Mouse (Mus musculus) frontal cortex, postnatal 10 days (tissue): ENCODE measurements around the gene H2-Aa.
"Not testable (repeated sequence)": the region's sequence is repeated elsewhere in the genome, so short reads cannot be mapped to it uniquely, and the experiment has no call there.

ENCODE experiments used
- DNase-seq, 2 experiments: peaks; one replicate each; pipeline ENCODE4 v3.0.0; 2022; ENCODE audit warnings: low spot score in 2 of 2, mixed read lengths in 1 of 2

The H2-Aa gene

GRCm38 (mm10) chr17:34287648-34288047, at the start of gene H2-Aa:
Gene H2-Aa, minus strand, starts transcription at chr17:34287823.
- peak; percentile 32 to 74 for DNase-seq

- DNase-seq: no peak
Measured at GRCm38 (mm10) chr17:34331200-34331599, 43.6 kb upstream of the H2-Aa start.

- no peak for DNase-seq
Measured at GRCm38 (mm10) chr17:34329807-34330206, 42.2 kb upstream of the H2-Aa start.

- no peak for DNase-seq
Measured at GRCm38 (mm10) chr17:34326373-34326772, 38.8 kb upstream of the H2-Aa start.

GRCm38 (mm10) chr17:34325436-34325835, 37.8 kb upstream of the H2-Aa start, which contains the start of gene H2-Eb2:
Gene H2-Eb2, plus strand, starts transcription at chr17:34325665.
- no peak for DNase-seq

- DNase-seq: no peak
Measured at GRCm38 (mm10) chr17:34317275-34317674, 29.7 kb upstream of the H2-Aa start.

- no peak for DNase-seq
Measured at GRCm38 (mm10) chr17:34316697-34317096, 29.1 kb upstream of the H2-Aa start.

- no peak for DNase-seq
Measured at GRCm38 (mm10) chr17:34315512-34315911, 27.9 kb upstream of the H2-Aa start.

GRCm38 (mm10) chr17:34314286-34314685, 26.7 kb upstream of the H2-Aa start:
- DNase-seq: no peak

GRCm38 (mm10) chr17:34313393-34313792, 25.8 kb upstream of the H2-Aa start:
- DNase-seq: peak in 1 of 2 experiments; percentile 69

- no peak for DNase-seq
Measured at GRCm38 (mm10) chr17:34312185-34312584, 24.6 kb upstream of the H2-Aa start.

- DNase-seq: not testable (repeated sequence)
Measured at GRCm38 (mm10) chr17:34310526-34310925, 22.9 kb upstream of the H2-Aa start.

- DNase-seq: peak; percentile 39 to 54
Measured at GRCm38 (mm10) chr17:34309683-34310385, 22.2 kb upstream of the H2-Aa start.

GRCm38 (mm10) chr17:34309225-34309624, 21.6 kb upstream of the H2-Aa start:
- DNase-seq: no peak

GRCm38 (mm10) chr17:34308161-34308560, 20.5 kb upstream of the H2-Aa start:
- no peak for DNase-seq

- DNase-seq: no peak
Measured at GRCm38 (mm10) chr17:34307216-34307615, 19.6 kb upstream of the H2-Aa start.

- no peak for DNase-seq
Measured at GRCm38 (mm10) chr17:34306407-34306806, 18.8 kb upstream of the H2-Aa start.

GRCm38 (mm10) chr17:34305380-34306030, 17.9 kb upstream of the H2-Aa start, which contains the start of gene H2-Eb1:
Gene H2-Eb1, plus strand, starts transcription at chr17:34305867.
- DNase-seq: peak; percentile 78 to 86

GRCm38 (mm10) chr17:34304751-34305150, 17.1 kb upstream of the H2-Aa start:
- DNase-seq: peak; percentile 41 to 63

GRCm38 (mm10) chr17:34303789-34304188, 16.2 kb upstream of the H2-Aa start:
- DNase-seq: no peak

- no peak for DNase-seq
Measured at GRCm38 (mm10) chr17:34301670-34302190, 14.1 kb upstream of the H2-Aa start.

GRCm38 (mm10) chr17:34300691-34301566, 13.3 kb upstream of the H2-Aa start:
- DNase-seq: no peak
